Mouse (Mus musculus) liver, adult 2 months (tissue): ENCODE data around the gene Eps8.

Experiments
- CTCF ChIP-seq: fragments of 200-500 bp; IDR thresholded peaks from 2 replicates; pipeline ENCODE4 v1.5.1; 2011; ENCODE audit warnings: low read depth, low read length, control low read depth
- POLR2A ChIP-seq: fragments of 200-500 bp; IDR thresholded peaks from 2 replicates; pipeline ENCODE4 v1.6.1; 2011; ENCODE audit warnings: low read length, control low read depth; ENCODE audit not compliant: insufficient read depth; ENCODE audit errors: extremely low read depth

DNA sequence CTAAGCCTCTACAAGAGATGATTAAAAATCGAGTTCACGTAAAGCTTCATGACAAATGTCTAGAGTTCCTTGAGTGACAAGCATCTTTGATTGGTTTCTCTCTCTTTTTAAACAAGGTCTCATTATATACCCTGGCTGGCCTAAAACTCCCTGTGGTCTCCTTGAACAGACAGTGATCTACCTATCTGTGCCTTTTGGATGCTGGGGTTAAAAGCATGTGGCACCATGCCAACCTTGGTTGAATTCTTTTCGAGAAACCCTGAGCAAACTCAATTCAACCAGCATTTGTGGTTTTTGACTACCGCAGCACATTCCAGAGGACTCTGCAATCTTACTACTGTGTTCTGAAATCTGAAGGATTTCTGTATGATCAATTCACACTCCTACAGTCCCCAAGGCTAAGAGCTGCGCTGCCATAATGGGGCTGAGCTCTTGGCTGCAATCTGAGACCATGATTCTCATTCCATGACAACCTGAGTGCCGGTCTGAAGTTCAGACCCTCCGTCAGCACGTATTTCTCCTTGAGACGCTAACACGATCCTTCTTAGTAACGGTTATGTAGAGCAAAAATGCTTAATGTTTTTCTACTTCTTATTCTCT is 33.9 kb upstream of the Eps8 start:
- TF ChIP-seq CTCF (no peak), POLR2A (no peak)
